Comparison of ENCODE assay signal across 11 mouse cellular contexts in the genomic region with DNA sequence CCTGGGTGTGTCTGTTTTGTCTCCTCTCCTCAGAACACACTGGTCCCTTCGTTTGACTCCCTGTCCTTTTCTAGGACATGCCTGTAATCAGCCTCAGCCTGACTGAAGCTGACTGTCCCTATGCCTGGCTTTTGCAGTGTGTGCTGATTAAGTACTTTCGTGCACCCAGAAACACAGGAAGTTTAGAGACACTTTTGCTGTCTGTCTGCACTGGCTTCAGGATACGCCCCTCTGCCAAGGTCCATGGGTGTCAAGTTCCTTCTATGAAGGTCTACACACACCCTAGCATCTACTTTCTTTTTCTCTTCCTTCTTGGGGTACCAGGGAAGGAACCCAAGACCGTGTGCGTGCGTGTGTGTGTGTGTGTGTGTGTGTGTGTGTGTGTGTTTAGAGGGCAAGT.
DNase-seq lines count a peak whose midpoint lies in the region; ATAC-seq and TF ChIP-seq lines count a peak whose summit lies in the region.
"Had no signal": no experiment of that assay in that cellular context is flagged by ENCODE, and none has a peak within 500 bp of the region (broad histone marks: within the 10 kb centered on the region; RNA-seq: fewer than 3 reads in every experiment).

No protein-coding gene starts in this region.

- H3K79me2 ChIP-seq in heart, adult 2 months (replicated peaks; ENCODE audit: control insufficient read depth, insufficient read depth, low read length): no peaks in the 10 kb centered on the region

- no peak for ATAC-seq in heart, embryonic 11.5 days (replicated peaks; ENCODE audit: insufficient number of reproducible peaks, low FRiP score, low TSS enrichment)
- ATAC-seq in inflammation-experienced regulatory T-cells, adult 6 months: peak; percentile 61
- ATAC-seq in megakaryocyte progenitor cell, adult 5-6 weeks (replicated peaks; ENCODE audit: poor library complexity): peak; percentile 58
- ATAC-seq: Patski had no signal

- no peaks in the 10 kb centered on the region for H3K9me3 ChIP-seq in heart, embryonic 11.5 days (replicated peaks; ENCODE audit: control insufficient read depth, low read length)
- H3K9me3 ChIP-seq in limb, embryonic 10.5 days (replicated peaks): no peaks in the 10 kb centered on the region

- H3K36me3 ChIP-seq in heart, embryonic 11.5 days (ENCODE audit: control insufficient read depth, insufficient read depth, low read length): no peaks in the 10 kb centered on the region
- H3K36me3 ChIP-seq in heart, adult 2 months (ENCODE audit: control insufficient read depth, insufficient read depth, low read length): no peaks in the 10 kb centered on the region
- H3K36me3 ChIP-seq in limb, embryonic 10.5 days: no peaks in the 10 kb centered on the region

- TF ChIP-seq EP300 in heart, adult 2 months (IDR thresholded peaks at IDR 0.05; ENCODE audit: insufficient read depth, low read depth, low read length): no peak

- no peak overlapping the region for H3K4me2 ChIP-seq in heart, embryonic 11.5 days
- H3K4me2 ChIP-seq: lung, embryonic 14.5 days had no signal

- no peak overlapping the region for H3K4me3 ChIP-seq in heart, embryonic 11.5 days (ENCODE audit: low read depth, low read length)
- no peak overlapping the region for H3K4me3 ChIP-seq in heart, adult 2 months
- no peak overlapping the region for H3K4me3 ChIP-seq in limb, embryonic 10.5 days

- TF ChIP-seq CTCF in heart, adult 2 months (IDR thresholded peaks at IDR 0.05): no peak

- TF ChIP-seq POLR2A in heart, adult 2 months (IDR thresholded peaks at IDR 0.05; ENCODE audit: insufficient read depth, low read depth, low read length): no peak

- no peaks in the 10 kb centered on the region for H3K27me3 ChIP-seq in heart, embryonic 11.5 days (ENCODE audit: control insufficient read depth, insufficient read depth, low read length)
- no peaks in the 10 kb centered on the region for H3K27me3 ChIP-seq in heart, adult 2 months (ENCODE audit: control insufficient read depth, insufficient read depth, low read length)
- H3K27me3 ChIP-seq in limb, embryonic 10.5 days (ENCODE audit: low read depth, poor library complexity, severe bottlenecking): no peaks in the 10 kb centered on the region
- H3K27me3 ChIP-seq: Patski had no signal

- DNase-seq in heart, adult 2 months: no peak
- DNase-seq in B cell, adult 2 months: peak; percentile 56 to 61
- no peak for DNase-seq in limb, embryonic 10.5 days (ENCODE audit: low spot score)
- no peak for DNase-seq in cerebellum, postnatal 14 days
- DNase-seq in ovary, postnatal 36 days (ENCODE audit: low spot score): no peak
- DNase-seq: cerebellum, adult 9-11 months; lung, embryonic 14.5 days had no signal

- intact Hi-C loops in heart, adult 2 months (cut with DNase I): no loop called here

- WGBS in heart, embryonic 11.5 days (ENCODE audit: insufficient replicate concordance): 52% methylated on average over 6 of the region's 6 CpGs
- 54% methylated on average over 6 of the region's 6 CpGs for WGBS in heart, adult 2 months
- WGBS in limb, embryonic 10.5 days: 79% methylated on average over 6 of the region's 6 CpGs

- H3K9ac ChIP-seq in heart, embryonic 11.5 days (ENCODE audit: low read depth, low read length): no peak overlapping the region
- H3K9ac ChIP-seq in heart, adult 2 months (ENCODE audit: low read depth, low read length): no peak overlapping the region
- H3K9ac ChIP-seq: lung, embryonic 14.5 days had no signal

- H3K4me1 ChIP-seq in heart, embryonic 11.5 days (ENCODE audit: control insufficient read depth, insufficient read depth, low read length): peaks cover 5% of the 10 kb centered on the region; the same call in 1 of the 2 replicates
- peaks cover 9% of the 10 kb centered on the region for H3K4me1 ChIP-seq in heart, adult 2 months (ENCODE audit: control insufficient read depth, insufficient read depth, low read length)
- H3K4me1 ChIP-seq in limb, embryonic 10.5 days: peaks cover 13% of the 10 kb centered on the region

- H3K27ac ChIP-seq in heart, embryonic 11.5 days (ENCODE audit: low read depth, low read length): peak overlapping the region; percentile 35; the same call in 1 of the 2 replicates
- H3K27ac ChIP-seq in heart, adult 2 months: no peak overlapping the region
- no peak overlapping the region for H3K27ac ChIP-seq in limb, embryonic 10.5 days

Comparison
In these comparisons a context has a peak if more than half of its experiments do, and no peak if none do; other contexts are left out.
1. DNase-seq: peak in B cell, adult 2 months (2 of 2); none in heart, adult 2 months (0 of 2), limb, embryonic 10.5 days (single experiment), cerebellum, postnatal 14 days (0 of 2) and ovary, postnatal 36 days (single experiment).